Mouse (Mus musculus): Measurements from ENCODE around the gene Cntnap2.

Gene Cntnap2

DNA sequence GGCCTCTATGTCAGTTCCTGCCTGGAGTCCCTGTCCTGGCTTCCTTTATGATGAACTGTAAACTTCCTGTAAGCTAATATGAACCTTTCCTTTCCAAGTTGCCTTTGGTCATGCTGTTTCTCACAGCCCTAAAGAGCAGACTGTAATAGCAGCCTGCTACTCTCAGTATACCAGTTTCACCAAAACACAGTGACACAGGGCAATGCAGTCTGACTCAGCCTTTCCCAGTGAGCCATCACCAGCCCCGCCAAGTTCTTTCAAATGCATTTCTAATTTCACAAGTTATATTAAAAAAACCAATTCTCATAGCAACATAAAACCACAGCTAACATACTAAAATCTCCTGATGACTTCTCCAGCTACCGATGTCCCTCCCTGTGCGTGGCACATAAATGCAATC lies 2285.5 kb downstream of the Cntnap2 start:
- DNase-seq (ENCODE audit: low read depth, low spot score): no peak

DNA sequence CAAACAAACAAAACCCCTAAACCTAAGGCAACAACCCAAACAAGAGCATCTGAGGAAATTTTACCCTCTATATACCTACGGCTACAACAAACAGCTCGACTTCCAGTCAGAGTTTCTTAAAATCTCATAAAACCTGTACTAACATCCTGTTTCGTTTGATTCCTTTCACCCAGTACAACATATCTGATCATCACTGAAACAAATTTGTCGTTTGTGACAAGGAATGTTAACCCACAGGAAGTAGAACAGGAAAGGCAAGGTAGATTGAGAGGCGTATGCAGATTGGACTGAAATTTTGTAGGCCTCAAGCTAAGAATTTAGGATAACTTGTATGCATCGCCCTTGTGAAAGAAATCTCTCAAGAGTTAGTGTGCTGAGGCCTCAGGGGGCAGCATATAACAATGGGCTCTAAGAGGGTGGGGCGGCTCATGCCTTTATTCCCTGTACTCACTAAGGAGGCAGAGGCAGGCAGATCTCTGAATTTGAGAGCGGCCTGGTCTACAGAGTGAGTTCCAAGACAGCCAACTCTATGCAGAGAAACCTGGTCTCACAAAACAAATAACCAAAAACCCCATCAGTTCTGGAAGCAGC lies 2291.0 kb downstream of the Cntnap2 start:
- no peak for DNase-seq (ENCODE audit: low read depth, low spot score)

All from forelimb bud, embryonic 11.5 days (tissue).